Mouse (Mus musculus) lung, postnatal 0 days (tissue): ENCODE measurements around the gene Ccdc181. TPM values are rescaled to one million over a fixed set of nuclear protein-coding genes. Genes with fewer than 3 reads are reported as not detected.

Source experiments
- ATAC-seq: fragments of 200-750 bp; cut with Nextera tagmentation; 2 replicates; pipeline ENCODE4 v1.8.0; 2017; ENCODE audit warnings: moderate library complexity
- DNase-seq: peaks from one replicate; pipeline ENCODE4 v3.0.0-alpha.2; 2016; ENCODE audit warnings: low spot score
- H3K27ac ChIP-seq: fragments of 300-500 bp; sonication (generic); 2 replicates; pipeline ENCODE4 v1.5.1; 2014; ENCODE audit warnings: antibody characterized with exemption, mild to moderate bottlenecking, low read length, mixed read lengths
- H3K27me3 ChIP-seq: fragments of 300-500 bp; sonication (generic); replicated peaks from 2 replicates; pipeline ENCODE4 v1.6.1; 2014; ENCODE audit warnings: low read length, mixed read lengths; ENCODE audit not compliant: insufficient read depth
- H3K36me3 ChIP-seq: fragments of 300-500 bp; sonication (generic); 2 replicates; pipeline ENCODE4 v1.6.1; 2014; ENCODE audit warnings: low read length, mixed read lengths; ENCODE audit not compliant: insufficient read depth
- H3K4me1 ChIP-seq: fragments of 300-500 bp; sonication (generic); 2 replicates; pipeline ENCODE4 v1.6.1; 2014; ENCODE audit warnings: antibody characterized with exemption, low read depth, low read length, mixed read lengths; ENCODE audit not compliant: insufficient read depth
- H3K4me2 ChIP-seq: fragments of 300-500 bp; sonication (generic); replicated peaks from 2 replicates; pipeline ENCODE4 v1.6.1; 2014; ENCODE audit warnings: low read depth, mild to moderate bottlenecking, low read length, moderate library complexity, mixed read lengths
- H3K4me3 ChIP-seq: fragments of 300-500 bp; sonication (generic); 2 replicates; pipeline ENCODE4 v1.5.1; 2014; ENCODE audit warnings: low read depth, low read length
- H3K9ac ChIP-seq: fragments of 300-500 bp; sonication (generic); replicated peaks from 2 replicates; pipeline ENCODE4 v1.6.1; 2014; ENCODE audit warnings: low read depth, mild to moderate bottlenecking
- H3K9me3 ChIP-seq: fragments of 300-500 bp; sonication (generic); 2 replicates; pipeline ENCODE4 v1.6.1; 2016; ENCODE audit warnings: low read length, mixed read lengths
- CTCF ChIP-seq: IDR thresholded peaks from 2 replicates; pipeline ENCODE4 v1.5.1; 2016; ENCODE audit warnings: antibody characterized with exemption, mild to moderate bottlenecking
- EP300 ChIP-seq: IDR thresholded peaks from 2 replicates; pipeline ENCODE4 v1.6.1; 2016; ENCODE audit warnings: antibody characterized with exemption, mild to moderate bottlenecking, control low read depth
- WGBS: fragments of 180-500 bp; shearing (Covaris S2); extraction: QIAGEN DNeasy Blood & Tissue Kit; methylation state at CpG from one replicate; pipeline ENCODE4 v1.1.7; 2014; 5-methylcytosine and 5-hydroxymethylcytosine counted together
- polyA plus RNA-seq: library from polyadenylated mRNA; unstranded; fragments of >200 nt; fragmentation: Nextera tagmentation; extraction: Ambion mirVana; gene quantifications from 2 replicates; pipeline ENCODE4 v1.2.1, GENCODE M21; 2015

Gene Ccdc181
- polyA plus RNA-seq, 1 experiment from 2014 or later, result 14.4 TPM

- no peak overlapping the region for H3K9ac ChIP-seq
- no peaks in the 10 kb centered on the region for H3K4me1 ChIP-seq
- no peak for ATAC-seq
- no peaks in the 10 kb centered on the region for H3K36me3 ChIP-seq
- WGBS, result 82% methylated on average over 4 of the region's 4 CpGs
- TF ChIP-seq CTCF (no peak), EP300 (no peak)
- no peak overlapping the region for H3K4me3 ChIP-seq
- no peak for DNase-seq
- H3K4me2 ChIP-seq, result no peak overlapping the region
- no peak overlapping the region for H3K27ac ChIP-seq
- H3K27me3 ChIP-seq, result no peaks in the 10 kb centered on the region
- H3K9me3 ChIP-seq, result no peaks in the 10 kb centered on the region
Measured at GRCm38 (mm10) chr1:164335846-164336245, 60.5 kb downstream of the Ccdc181 start.

Other genes with a start within 250 kb of the Ccdc181 start
- 0.05 TPM in 1 of 2 replicates, not detected in the other for gene Sele, start 227.4 kb upstream of the Ccdc181 start, polyA plus RNA-seq
- gene Sell, start 213.6 kb upstream of the Ccdc181 start, polyA plus RNA-seq, result 2.9 and 3.4 TPM in 2 replicates
- 0.39 and 0.76 TPM in 2 replicates for gene Selp, start 160.3 kb upstream of the Ccdc181 start, polyA plus RNA-seq
- gene F5, start 123.7 kb upstream of the Ccdc181 start, polyA plus RNA-seq, result 0.33 and 0.44 TPM in 2 replicates
- 3.8 and 3.9 TPM in 2 replicates for gene Slc19a2, start 26.5 kb upstream of the Ccdc181 start, polyA plus RNA-seq
- gene Nme7, start 28.5 kb downstream of the Ccdc181 start, polyA plus RNA-seq, result 17.7 and 18.8 TPM in 2 replicates
- gene Blzf1, start 31.9 kb downstream of the Ccdc181 start, polyA plus RNA-seq, result 27.8 and 27.9 TPM in 2 replicates
- gene Atp1b1, start 182.8 kb downstream of the Ccdc181 start, polyA plus RNA-seq, result 359 and 444 TPM in 2 replicates